Mouse (Mus musculus): ENCODE measurements around the gene Camta1. TPM values are rescaled to one million over a fixed set of nuclear protein-coding genes. Genes with fewer than 3 reads are reported as not detected.
A peak's percentile ranks its signal among the peaks of the same experiment; 100 is the strongest.

Camta1 gene
- polyA plus RNA-seq, 1 experiment from 2014 or later = 86.8 TPM

DNA sequence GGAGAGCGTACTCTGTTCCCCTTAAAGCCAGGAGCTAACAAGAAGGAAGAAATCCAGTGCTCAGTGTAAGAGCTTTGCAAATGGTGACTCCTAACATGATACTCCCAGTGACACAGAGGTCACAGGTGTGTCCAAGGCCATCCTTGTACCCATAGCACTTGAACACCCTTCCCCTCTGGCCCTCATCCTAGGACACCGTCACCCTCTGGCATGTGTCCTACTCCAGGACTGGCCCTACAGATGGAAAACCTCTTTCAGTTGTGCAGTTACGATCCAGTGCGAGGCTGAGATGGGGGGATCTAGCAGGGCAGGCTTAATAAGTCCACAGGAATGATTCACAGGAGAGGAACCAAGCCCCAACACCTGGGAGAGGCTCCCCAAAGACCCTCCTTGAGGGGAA is 453.4 kb downstream of the Camta1 start:
- Histone ChIP-seq H3K9ac (replicated peaks; ENCODE audit: low read depth, low read length) (no peak overlapping the region), H3K4me3 (ENCODE audit: low read depth, low read length) (no peak overlapping the region), H3K27me3 (ENCODE audit: control insufficient read depth, insufficient read depth, low read length) (no peaks in the 10 kb centered on the region), H3K27ac (ENCODE audit: low read length) (no peak overlapping the region), H3K4me1 (ENCODE audit: control insufficient read depth, insufficient read depth, low read length) (peaks cover 9% of the 10 kb centered on the region; the same call in 1 of the 2 replicates), H3K36me3 (ENCODE audit: control insufficient read depth, insufficient read depth, low read length) (no peaks in the 10 kb centered on the region), H3K4me2 (replicated peaks; ENCODE audit: low read depth, low read length) (no peak overlapping the region), H3K9me3 (ENCODE audit: control insufficient read depth, low read depth, low read length) (no peaks in the 10 kb centered on the region)
- ATAC-seq (ENCODE audit: insufficient number of reproducible peaks, insufficient read depth, low FRiP score, low read depth) = no peak
- WGBS = 90% methylated on average over 4 of the region's 4 CpGs

DNA sequence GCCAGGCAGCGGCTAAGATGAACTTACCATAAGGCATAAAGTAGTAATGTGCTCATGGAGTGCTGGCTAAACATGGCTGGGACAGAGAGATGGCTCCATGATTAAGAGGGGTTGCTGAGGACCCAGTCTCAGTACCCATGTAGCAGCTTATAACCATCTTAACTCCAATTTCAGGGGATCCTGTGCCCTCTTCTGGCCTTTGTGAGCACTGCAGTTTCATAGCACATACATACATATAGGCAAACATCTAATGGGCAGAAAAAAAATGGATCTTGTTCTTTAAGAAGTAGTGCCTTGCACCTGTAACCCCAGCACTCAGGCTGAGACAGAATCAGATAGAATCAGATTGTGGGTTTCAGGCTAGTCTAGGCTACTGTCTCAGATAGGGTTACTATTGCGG is 454.5 kb downstream of the Camta1 start:
- Histone ChIP-seq H3K36me3 (ENCODE audit: control insufficient read depth, insufficient read depth, low read length) (no peaks in the 10 kb centered on the region), H3K9me3 (ENCODE audit: control insufficient read depth, low read depth, low read length) (no peaks in the 10 kb centered on the region), H3K4me1 (ENCODE audit: control insufficient read depth, insufficient read depth, low read length) (peaks cover 7% of the 10 kb centered on the region; the same call in 1 of the 2 replicates), H3K4me3 (ENCODE audit: low read depth, low read length) (no peak overlapping the region), H3K4me2 (replicated peaks; ENCODE audit: low read depth, low read length) (no peak overlapping the region), H3K27me3 (ENCODE audit: control insufficient read depth, insufficient read depth, low read length) (no peaks in the 10 kb centered on the region), H3K27ac (ENCODE audit: low read length) (no peak overlapping the region), H3K9ac (replicated peaks; ENCODE audit: low read depth, low read length) (no peak overlapping the region)
- WGBS = 94% methylated on average over 2 of the region's 2 CpGs
- no peak for ATAC-seq (ENCODE audit: insufficient number of reproducible peaks, insufficient read depth, low FRiP score, low read depth)

DNA sequence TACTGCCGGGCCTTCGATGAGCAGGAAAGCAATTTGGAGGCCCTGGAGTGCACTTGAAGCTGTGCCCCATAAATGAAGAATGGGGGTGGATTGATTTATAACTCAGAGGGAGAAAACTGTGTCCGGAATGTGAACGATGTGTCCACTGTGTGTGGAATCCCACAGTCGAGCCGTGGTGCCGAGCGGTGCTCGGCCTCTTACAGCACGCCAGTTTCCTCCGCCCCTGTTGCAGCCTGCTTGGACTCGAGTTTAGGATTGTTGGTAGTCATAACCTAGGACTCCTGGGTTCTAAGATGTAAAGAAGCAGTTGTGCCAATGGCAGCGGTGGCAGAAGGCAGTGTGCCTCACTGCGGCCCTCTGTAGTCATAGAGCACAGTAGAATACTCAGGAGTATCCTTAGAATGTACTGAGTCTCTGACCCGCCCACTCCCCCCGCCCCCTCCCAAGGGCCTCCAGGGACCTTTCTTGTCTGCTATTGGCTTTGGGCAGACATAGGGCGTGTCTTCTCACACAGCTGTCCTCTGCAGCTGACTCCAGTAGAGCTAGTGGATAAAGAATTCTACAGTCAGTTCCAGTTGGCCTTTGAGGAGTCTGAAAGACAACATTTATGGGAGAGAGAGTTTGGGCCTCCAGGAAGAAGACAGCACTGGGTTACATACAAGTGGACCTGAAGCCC is 457.0 kb downstream of the Camta1 start:
- no peak overlapping the region for H3K4me2 ChIP-seq (replicated peaks; ENCODE audit: low read depth, low read length)
- H3K27me3 ChIP-seq (ENCODE audit: control insufficient read depth, insufficient read depth, low read length) = no peaks in the 10 kb centered on the region
- 59% methylated on average over 17 of the region's 17 CpGs for WGBS
- H3K4me3 ChIP-seq (ENCODE audit: low read depth, low read length) = no peak overlapping the region
- no peak for ATAC-seq (ENCODE audit: insufficient number of reproducible peaks, insufficient read depth, low FRiP score, low read depth)
- no peaks in the 10 kb centered on the region for H3K9me3 ChIP-seq (ENCODE audit: control insufficient read depth, low read depth, low read length)
- H3K4me1 ChIP-seq (ENCODE audit: control insufficient read depth, insufficient read depth, low read length) = peaks cover 7% of the 10 kb centered on the region; the same call in 1 of the 2 replicates
- no peak overlapping the region for H3K9ac ChIP-seq (replicated peaks; ENCODE audit: low read depth, low read length)
- no peak overlapping the region for H3K27ac ChIP-seq (ENCODE audit: low read length)
- no peaks in the 10 kb centered on the region for H3K36me3 ChIP-seq (ENCODE audit: control insufficient read depth, insufficient read depth, low read length)

DNA sequence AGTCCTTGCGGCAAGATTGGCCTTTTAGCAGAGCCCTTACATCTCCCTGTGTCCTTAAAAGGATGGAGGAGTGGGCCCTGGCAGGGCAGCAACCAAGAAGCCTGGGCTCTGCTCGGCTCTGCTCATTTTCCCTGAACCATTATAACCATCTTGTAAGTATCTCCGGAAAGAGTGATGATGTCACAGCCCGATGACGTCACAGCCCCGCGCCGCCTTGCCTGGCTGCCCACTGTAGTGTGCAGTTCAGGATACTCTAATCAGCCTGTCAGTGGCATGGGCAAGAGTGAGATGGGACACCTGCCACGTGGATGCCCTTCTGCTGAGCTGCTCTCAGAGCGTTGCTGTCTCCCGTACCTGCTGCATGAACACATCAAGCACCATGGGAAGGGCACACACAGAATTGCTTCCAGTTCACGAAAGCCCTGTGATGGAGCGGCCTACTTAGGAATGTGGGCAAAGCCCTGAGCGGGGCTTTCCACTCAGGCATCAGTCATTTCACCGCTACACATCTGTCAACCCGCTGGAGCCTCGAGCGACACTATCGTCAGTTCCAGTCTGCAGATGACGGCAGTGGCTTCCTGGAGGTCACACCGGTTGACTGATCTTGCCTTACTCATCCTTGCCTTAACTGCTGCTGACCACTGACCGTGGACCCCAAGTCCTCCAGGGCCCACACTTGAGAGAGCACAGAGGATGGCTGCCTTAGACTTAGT is 459.8 kb downstream of the Camta1 start:
- H3K9me3 ChIP-seq (ENCODE audit: control insufficient read depth, low read depth, low read length) = no peaks in the 10 kb centered on the region
- no peaks in the 10 kb centered on the region for H3K36me3 ChIP-seq (ENCODE audit: control insufficient read depth, insufficient read depth, low read length)
- H3K9ac ChIP-seq (replicated peaks; ENCODE audit: low read depth, low read length) = no peak overlapping the region
- H3K27me3 ChIP-seq (ENCODE audit: control insufficient read depth, insufficient read depth, low read length) = no peaks in the 10 kb centered on the region
- no peak overlapping the region for H3K4me3 ChIP-seq (ENCODE audit: low read depth, low read length)
- no peak for ATAC-seq (ENCODE audit: insufficient number of reproducible peaks, insufficient read depth, low FRiP score, low read depth)
- H3K4me2 ChIP-seq (replicated peaks; ENCODE audit: low read depth, low read length) = no peak overlapping the region
- H3K27ac ChIP-seq (ENCODE audit: low read length) = no peak overlapping the region
- peaks cover 7% of the 10 kb centered on the region; the same call in 1 of the 2 replicates for H3K4me1 ChIP-seq (ENCODE audit: control insufficient read depth, insufficient read depth, low read length)
- 74% methylated on average over 22 of the region's 22 CpGs for WGBS

DNA sequence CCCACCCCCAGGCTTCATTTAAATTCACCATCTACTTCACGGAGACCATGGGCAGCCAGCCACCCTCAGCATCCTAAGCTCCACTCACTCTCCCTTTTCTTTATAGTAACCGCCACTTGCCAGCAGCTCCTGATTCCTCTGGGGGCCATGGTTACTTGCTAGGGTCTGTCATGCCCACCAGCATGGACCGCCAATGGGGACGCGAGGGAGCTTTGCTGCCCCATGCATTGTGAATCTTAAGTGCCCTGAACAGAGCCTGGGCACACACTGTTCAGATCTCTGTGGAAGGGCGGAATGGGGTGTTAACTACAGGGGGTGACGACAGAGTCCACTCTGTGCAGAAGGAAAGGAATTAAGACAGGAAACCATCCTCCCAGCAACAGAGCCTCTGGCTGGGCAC is 465.1 kb downstream of the Camta1 start:
- Histone ChIP-seq H3K4me2 (replicated peaks; ENCODE audit: low read depth, low read length) (no peak overlapping the region), H3K4me3 (ENCODE audit: low read depth, low read length) (no peak overlapping the region), H3K9me3 (ENCODE audit: control insufficient read depth, low read depth, low read length) (no peaks in the 10 kb centered on the region), H3K9ac (replicated peaks; ENCODE audit: low read depth, low read length) (no peak overlapping the region), H3K36me3 (ENCODE audit: control insufficient read depth, insufficient read depth, low read length) (no peaks in the 10 kb centered on the region), H3K4me1 (ENCODE audit: control insufficient read depth, insufficient read depth, low read length) (0 out of 2 replicates have a peak, but pooled peaks cover 2% of the 10 kb centered on the region), H3K27ac (ENCODE audit: low read length) (no peak overlapping the region), H3K27me3 (ENCODE audit: control insufficient read depth, insufficient read depth, low read length) (no peaks in the 10 kb centered on the region)
- ATAC-seq (ENCODE audit: insufficient number of reproducible peaks, insufficient read depth, low FRiP score, low read depth) = no peak
- WGBS = 84% methylated on average over 7 of the region's 7 CpGs

DNA sequence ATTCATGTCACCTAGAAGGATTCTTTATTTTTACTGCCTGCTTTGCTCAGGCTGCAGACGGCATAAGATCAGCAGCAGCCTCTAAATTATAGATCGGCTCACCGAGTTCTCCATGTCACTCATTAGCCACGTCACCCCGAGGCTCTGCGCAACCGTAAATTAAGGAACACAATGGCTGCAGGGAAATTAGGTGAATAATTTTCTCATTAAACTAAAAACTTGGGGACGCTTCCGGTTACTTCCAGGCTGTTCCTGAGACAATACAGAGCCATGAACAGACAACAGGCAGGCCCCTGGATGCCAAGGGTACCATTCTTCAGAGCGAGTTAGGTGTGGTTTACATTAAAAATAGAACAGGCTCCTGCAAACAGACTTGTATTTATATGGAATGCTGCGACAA is 472.3 kb downstream of the Camta1 start:
- Histone ChIP-seq H3K4me2 (replicated peaks; ENCODE audit: low read depth, low read length) (no peak overlapping the region), H3K36me3 (ENCODE audit: control insufficient read depth, insufficient read depth, low read length) (no peaks in the 10 kb centered on the region), H3K9me3 (ENCODE audit: control insufficient read depth, low read depth, low read length) (no peaks in the 10 kb centered on the region), H3K9ac (replicated peaks; ENCODE audit: low read depth, low read length) (no peak overlapping the region), H3K4me1 (ENCODE audit: control insufficient read depth, insufficient read depth, low read length) (peaks cover 14% of the 10 kb centered on the region; the same call in 1 of the 2 replicates), H3K27ac (ENCODE audit: low read length) (no peak overlapping the region), H3K4me3 (ENCODE audit: low read depth, low read length) (no peak overlapping the region), H3K27me3 (ENCODE audit: control insufficient read depth, insufficient read depth, low read length) (no peaks in the 10 kb centered on the region)
- WGBS = 71% methylated on average over 11 of the region's 11 CpGs
- ATAC-seq (ENCODE audit: insufficient number of reproducible peaks, insufficient read depth, low FRiP score, low read depth) = no peak

DNA sequence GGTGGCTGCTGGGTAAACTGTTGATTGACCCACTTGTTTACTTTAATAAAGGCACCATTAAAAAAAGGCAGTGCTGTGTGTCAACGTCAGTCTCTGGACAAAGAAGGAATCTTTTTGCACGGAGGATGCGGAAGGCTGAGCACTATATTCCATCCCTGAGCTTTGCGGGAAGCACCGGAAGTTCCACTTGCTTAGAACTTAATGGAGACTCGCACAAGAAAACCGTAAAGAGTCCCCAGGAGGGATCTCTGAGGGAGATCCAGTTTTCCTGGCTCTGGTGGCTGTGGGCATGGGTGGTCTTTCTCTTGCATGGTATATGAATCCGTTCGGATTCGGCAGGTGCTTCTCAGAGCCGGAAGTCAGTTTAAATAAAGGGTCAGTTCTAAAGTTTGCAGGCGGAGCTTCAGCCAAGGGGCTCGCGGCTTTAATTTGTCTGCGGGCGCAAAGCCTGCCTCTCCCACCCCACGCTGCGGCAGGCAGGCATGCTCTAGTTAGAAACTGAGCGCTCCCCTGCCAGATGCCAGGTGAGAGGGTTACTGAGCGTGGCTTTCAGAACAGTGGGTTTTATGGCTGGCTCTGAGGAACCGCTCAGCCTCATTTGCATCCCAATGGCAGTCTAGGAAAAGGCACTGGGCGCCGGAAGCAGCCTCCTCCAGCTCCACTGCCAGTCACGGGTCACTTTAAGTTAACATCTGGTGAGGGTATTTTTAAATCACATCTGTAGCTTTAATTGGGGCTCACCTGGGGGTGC is 474.8 kb downstream of the Camta1 start:
- Histone ChIP-seq H3K4me3 (ENCODE audit: low read depth, low read length) (peak overlapping the region; percentile 35), H3K36me3 (ENCODE audit: control insufficient read depth, insufficient read depth, low read length) (no peaks in the 10 kb centered on the region), H3K27me3 (ENCODE audit: control insufficient read depth, insufficient read depth, low read length) (no peaks in the 10 kb centered on the region), H3K4me1 (ENCODE audit: control insufficient read depth, insufficient read depth, low read length) (peaks cover 12% of the 10 kb centered on the region; the same call in 1 of the 2 replicates), H3K9me3 (ENCODE audit: control insufficient read depth, low read depth, low read length) (no peaks in the 10 kb centered on the region), H3K9ac (replicated peaks; ENCODE audit: low read depth, low read length) (no peak overlapping the region), H3K4me2 (replicated peaks; ENCODE audit: low read depth, low read length) (peak overlapping the region; percentile 79), H3K27ac (ENCODE audit: low read length) (no peak overlapping the region)
- WGBS = under 1% methylated on average over 24 of the region's 24 CpGs
- ATAC-seq (ENCODE audit: insufficient number of reproducible peaks, insufficient read depth, low FRiP score, low read depth) = no peak

DNA sequence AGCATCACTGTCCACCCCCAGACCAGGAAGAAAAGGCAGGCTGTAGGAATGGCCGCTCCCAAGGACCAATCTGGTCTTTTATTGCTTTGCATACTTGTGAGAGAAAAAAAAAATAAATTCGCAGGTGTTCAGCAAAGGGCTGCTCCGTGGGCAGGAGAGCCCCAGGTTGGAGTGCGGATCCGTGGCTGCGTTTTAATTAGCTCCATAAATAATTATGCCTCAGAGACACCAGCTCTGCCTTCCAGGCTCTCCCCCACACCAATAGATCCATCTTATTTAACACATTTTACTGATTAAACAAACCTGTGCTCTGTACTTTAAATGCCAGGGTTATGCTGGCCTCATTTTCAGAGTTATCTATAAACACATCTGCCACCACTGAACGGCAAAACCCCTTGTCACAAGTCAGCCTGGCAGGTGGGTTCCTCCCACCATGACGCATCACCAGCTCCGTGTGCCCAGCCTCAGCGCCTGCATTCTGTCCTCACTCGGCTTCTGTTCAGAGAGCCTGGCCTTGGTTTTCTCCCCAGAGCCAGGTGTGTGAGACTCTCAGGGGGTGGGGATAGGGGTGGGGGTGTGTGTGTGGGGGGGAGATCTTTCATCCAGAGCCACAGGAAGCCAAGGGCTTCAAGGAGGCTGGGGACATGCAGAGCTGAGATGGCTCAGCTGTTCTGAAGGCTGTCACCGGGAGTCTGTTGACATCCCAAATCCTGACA is 475.5 kb downstream of the Camta1 start:
- Histone ChIP-seq H3K4me1 (ENCODE audit: control insufficient read depth, insufficient read depth, low read length) (peaks cover 12% of the 10 kb centered on the region; the same call in 1 of the 2 replicates), H3K27ac (ENCODE audit: low read length) (no peak overlapping the region), H3K27me3 (ENCODE audit: control insufficient read depth, insufficient read depth, low read length) (no peaks in the 10 kb centered on the region), H3K9me3 (ENCODE audit: control insufficient read depth, low read depth, low read length) (no peaks in the 10 kb centered on the region), H3K4me3 (ENCODE audit: low read depth, low read length) (peak overlapping the region; percentile 35), H3K4me2 (replicated peaks; ENCODE audit: low read depth, low read length) (peak overlapping the region; percentile 79), H3K36me3 (ENCODE audit: control insufficient read depth, insufficient read depth, low read length) (no peaks in the 10 kb centered on the region), H3K9ac (replicated peaks; ENCODE audit: low read depth, low read length) (no peak overlapping the region)
- WGBS = 11% methylated on average over 12 of the region's 12 CpGs
- ATAC-seq (ENCODE audit: insufficient number of reproducible peaks, insufficient read depth, low FRiP score, low read depth) = no peak

Data from stomach, embryonic 14.5 days (tissue).